Mouse (Mus musculus) heart, postnatal 0 days (tissue): ENCODE data around the gene Ccdc107. TPM values are rescaled to one million over a fixed set of nuclear protein-coding genes. Genes with fewer than 3 reads are reported as not detected.

Experiments used
- ATAC-seq: fragments of 200-750 bp; cut with Nextera tagmentation; 2 replicates; pipeline ENCODE4 v1.8.0; 2017; ENCODE audit warnings: low read depth, moderate number of reproducible peaks, moderate library complexity; ENCODE audit not compliant: insufficient read depth
- DNase-seq: peaks from one replicate; pipeline ENCODE4 v3.0.0-alpha.2; 2016; ENCODE audit warnings: low spot score
- H3K27ac ChIP-seq: fragments of 300-500 bp; sonication (generic); 2 replicates; pipeline ENCODE4 v1.5.1; 2014; ENCODE audit warnings: low read depth, mild to moderate bottlenecking
- H3K27me3 ChIP-seq: fragments of 300-500 bp; sonication (generic); 2 replicates; pipeline ENCODE4 v1.6.1; 2014; ENCODE audit warnings: low read length, mixed read lengths; ENCODE audit not compliant: control insufficient read depth, insufficient read depth
- H3K36me3 ChIP-seq: fragments of 300-500 bp; sonication (generic); replicated peaks from 2 replicates; pipeline ENCODE4 v1.6.1; 2014; ENCODE audit warnings: low read length, mixed read lengths; ENCODE audit not compliant: control insufficient read depth, insufficient read depth
- H3K4me1 ChIP-seq: fragments of 300-500 bp; sonication (generic); 2 replicates; pipeline ENCODE4 v1.6.1; 2014; ENCODE audit warnings: antibody characterized with exemption; ENCODE audit not compliant: control insufficient read depth, insufficient read depth
- H3K4me2 ChIP-seq: fragments of 300-500 bp; sonication (generic); 2 replicates; pipeline ENCODE4 v1.6.1; 2014; ENCODE audit warnings: low read depth, mild to moderate bottlenecking, low read length, moderate library complexity
- H3K4me3 ChIP-seq: fragments of 300-500 bp; sonication (generic); 2 replicates; pipeline ENCODE4 v1.5.1; 2014; ENCODE audit warnings: low read depth, low read length
- H3K9ac ChIP-seq: fragments of 300-500 bp; sonication (generic); replicated peaks from 2 replicates; pipeline ENCODE4 v1.6.1; 2014; ENCODE audit warnings: low read depth, low read length, mixed read lengths
- H3K9me3 ChIP-seq: fragments of 300-500 bp; sonication (generic); replicated peaks from 2 replicates; pipeline ENCODE4 v1.6.1; 2016; ENCODE audit warnings: low read length; ENCODE audit not compliant: control insufficient read depth
- CTCF ChIP-seq: IDR thresholded peaks from 2 replicates; pipeline ENCODE4 v1.5.1; 2016; ENCODE audit warnings: antibody characterized with exemption, control low read depth, low read depth
- EP300 ChIP-seq: IDR thresholded peaks from 2 replicates; pipeline ENCODE4 v1.6.1; 2016; ENCODE audit warnings: antibody characterized with exemption, low read depth
- WGBS: fragments of 180-500 bp; shearing (Covaris S2); extraction: QIAGEN DNeasy Blood & Tissue Kit; methylation state at CpG from one replicate; pipeline ENCODE4 v1.1.7; 2014; 5-methylcytosine and 5-hydroxymethylcytosine counted together
- polyA plus RNA-seq: library from polyadenylated mRNA; unstranded; fragments of >200 nt; fragmentation: Nextera tagmentation; extraction: Ambion mirVana; gene quantifications from 2 replicates; pipeline ENCODE4 v1.2.1, GENCODE M21; 2015
- total RNA-seq: library from RNA; depleted of rRNA; stranded (reverse); fragments of >200 nt; gene quantifications from 2 replicates; pipeline ENCODE4 v1.2.3, GENCODE M21; 2014; ENCODE audit warnings: low replicate concordance

Gene Ccdc107
- total and polyA plus RNA-seq, 2 experiments from 2014 or later, result 44.0 to 82.4 TPM

- TF ChIP-seq CTCF (no peak), EP300 (no peak)
- 40% methylated on average over 7 of the region's 7 CpGs for WGBS
Observed at GRCm38 (mm10) chr4:43512653-43513052, 20.0 kb downstream of the Ccdc107 start.

DNA sequence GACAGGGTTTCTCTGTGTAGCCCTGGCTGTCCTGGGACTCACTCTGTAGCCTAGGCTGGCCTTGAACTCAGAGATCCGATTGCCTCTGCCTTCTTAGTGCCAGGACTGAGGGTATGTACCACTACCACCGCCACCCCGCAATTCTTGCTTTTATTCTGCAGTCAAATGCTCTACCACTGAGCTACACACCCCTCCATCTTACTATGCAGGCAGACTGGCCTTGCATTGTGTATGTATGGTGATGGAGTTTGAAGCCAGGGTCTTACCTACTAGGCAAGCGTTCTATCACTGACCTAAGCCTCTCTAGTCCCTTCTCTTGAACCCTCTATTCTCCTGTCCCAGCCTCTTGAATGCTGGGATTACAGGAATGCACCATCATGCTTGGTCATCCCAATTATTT is 20.6 kb downstream of the Ccdc107 start:
- H3K9me3 ChIP-seq, result no peaks in the 10 kb centered on the region

More at GRCm38 (mm10) chr4:43512653-43513052, 20.0 kb downstream of the Ccdc107 start:
- H3K27me3 ChIP-seq, result no peaks in the 10 kb centered on the region
- ATAC-seq (no peak), DNase-seq (no peak)
- H3K36me3 ChIP-seq, result 0 out of 2 replicates have a peak, but pooled peaks cover 8% of the 10 kb centered on the region
- H3K4me1 ChIP-seq, result peaks cover 7% of the 10 kb centered on the region; the same call in 1 of the 2 replicates
- no peak overlapping the region for H3K9ac ChIP-seq
- H3K4me3 ChIP-seq, result no peak overlapping the region
- H3K27ac ChIP-seq, result no peak overlapping the region
- H3K4me2 ChIP-seq, result no peak overlapping the region
- no peaks in the 10 kb centered on the region for H3K9me3 ChIP-seq

GRCm38 (mm10) chr4:43513791-43514190 is 21.1 kb downstream of the Ccdc107 start:
- Histone ChIP-seq H3K4me1 (no peaks in the 10 kb centered on the region), H3K27ac (no peak overlapping the region), H3K9ac (no peak overlapping the region), H3K4me3 (no peak overlapping the region), H3K36me3 (peaks cover 12% of the 10 kb centered on the region; the same call in 1 of the 2 replicates), H3K27me3 (no peaks in the 10 kb centered on the region), H3K4me2 (no peak overlapping the region), H3K9me3 (no peaks in the 10 kb centered on the region)
- DNase-seq (no peak), ATAC-seq (no peak)
- TF ChIP-seq CTCF (no peak), EP300 (no peak)
- WGBS, result 49% methylated on average over 4 of the region's 4 CpGs

More for the DNA sequence above, 20.6 kb downstream of the Ccdc107 start:
- no peak overlapping the region for H3K4me3 ChIP-seq
- no peak overlapping the region for H3K9ac ChIP-seq
- no peaks in the 10 kb centered on the region for H3K27me3 ChIP-seq
- 0 out of 2 replicates have a peak, but pooled peaks cover under 1% of the 10 kb centered on the region for H3K4me1 ChIP-seq
- no peak for TF ChIP-seq CTCF
- TF ChIP-seq EP300, result no peak
- ATAC-seq (no peak), DNase-seq (no peak)
- no peak overlapping the region for H3K4me2 ChIP-seq
- no peak overlapping the region for H3K27ac ChIP-seq
- WGBS, result 83% methylated on average over 4 of the region's 4 CpGs
- H3K36me3 ChIP-seq, result 0 out of 2 replicates have a peak, but pooled peaks cover 8% of the 10 kb centered on the region

GRCm38 (mm10) chr4:43515764-43516708 is 23.3 kb downstream of the Ccdc107 start:
- DNase-seq (peak; percentile 4), ATAC-seq (no peak)
- WGBS, result 58% methylated on average over 11 of the region's 11 CpGs
- H3K36me3 ChIP-seq, result peaks cover 16% of the 10 kb centered on the region; the same call in 1 of the 2 replicates
- no peak overlapping the region for H3K27ac ChIP-seq
- no peak overlapping the region for H3K4me3 ChIP-seq
- H3K4me2 ChIP-seq, result no peak overlapping the region
- TF ChIP-seq CTCF (no peak), EP300 (no peak)
- no peak overlapping the region for H3K9ac ChIP-seq
- H3K9me3 ChIP-seq, result no peaks in the 10 kb centered on the region
- no peaks in the 10 kb centered on the region for H3K27me3 ChIP-seq
- H3K4me1 ChIP-seq, result peaks cover 10% of the 10 kb centered on the region

GRCm38 (mm10) chr4:43519551-43519950 is 26.9 kb downstream of the Ccdc107 start:
- Histone ChIP-seq H3K4me1 (peaks cover 32% of the 10 kb centered on the region), H3K4me3 (no peak overlapping the region), H3K27me3 (no peaks in the 10 kb centered on the region), H3K9me3 (no peaks in the 10 kb centered on the region), H3K36me3 (peaks cover 16% of the 10 kb centered on the region; the same call in 1 of the 2 replicates), H3K9ac (no peak overlapping the region), H3K27ac (no peak overlapping the region), H3K4me2 (peak overlapping the region; percentile 51)
- TF ChIP-seq EP300 (no peak), CTCF (no peak)
- WGBS, result 37% methylated on average over 10 of the region's 10 CpGs
- DNase-seq (no peak), ATAC-seq (no peak)
